Mouse (Mus musculus) brain, embryonic 18.5 days (tissue): Measurements from ENCODE around the gene Phlda2.

Source experiments
- DNase-seq: peaks from one replicate; pipeline ENCODE4 v3.0.0-alpha.2; 2012; ENCODE audit warnings: low read depth, low spot score

Phlda2 gene

GRCm38 (mm10) chr7:143462516-143462915 is 40.4 kb downstream of the Phlda2 start:
- no peak for DNase-seq

- DNase-seq: no peak
Measured at GRCm38 (mm10) chr7:143461920-143462319, 41.0 kb downstream of the Phlda2 start.

GRCm38 (mm10) chr7:143461294-143461870 is 41.6 kb downstream of the Phlda2 start:
- DNase-seq: no peak

GRCm38 (mm10) chr7:143460874-143461273 is 42.1 kb downstream of the Phlda2 start, which contains the start of gene Cdkn1c:
Gene Cdkn1c, minus strand, starts transcription at chr7:143461050.
- peak; percentile 82 for DNase-seq

GRCm38 (mm10) chr7:143460217-143460834 is 42.6 kb downstream of the Phlda2 start:
- no peak for DNase-seq

GRCm38 (mm10) chr7:143459332-143460211 is 43.4 kb downstream of the Phlda2 start:
- no peak for DNase-seq

- DNase-seq: no peak
Measured at GRCm38 (mm10) chr7:143458963-143459331, 44.0 kb downstream of the Phlda2 start.
